Mouse (Mus musculus): Measurements from ENCODE around the gene Cyp17a1. TPM values are rescaled to one million over a fixed set of nuclear protein-coding genes. Genes with fewer than 3 reads are reported as not detected.
A peak's percentile ranks its signal among the peaks of the same experiment; 100 is the strongest.

Cyp17a1 gene
- polyA plus RNA-seq, 1 experiment from 2014 or later = not detected

- Histone ChIP-seq H3K4me1 (replicated peaks) (peaks cover 47% of the 10 kb centered on the region), H3K36me3 (peaks cover 15% of the 10 kb centered on the region)
Measured at GRCm38 (mm10) chr19:46623790-46624772, 48.9 kb downstream of the Cyp17a1 start.

GRCm38 (mm10) chr19:46623194-46623667, 49.7 kb downstream of the Cyp17a1 start:
- peak overlapping the region; percentile 90 for H3K27ac ChIP-seq
- peak overlapping the region; percentile 60 for H3K4me2 ChIP-seq
- no peaks in the 10 kb centered on the region for H3K27me3 ChIP-seq
- 2% methylated on average over 16 of the region's 16 CpGs for WGBS
- peaks cover 47% of the 10 kb centered on the region for H3K4me1 ChIP-seq (replicated peaks)
- peaks cover 23% of the 10 kb centered on the region for H3K36me3 ChIP-seq
- H3K9me3 ChIP-seq = no peaks in the 10 kb centered on the region
- peak overlapping the region; percentile 36 for H3K4me3 ChIP-seq (replicated peaks)
- peak; percentile 57 for ATAC-seq (ENCODE audit: insufficient number of reproducible peaks, insufficient read depth, low FRiP score, low TSS enrichment, low read depth)
- peak overlapping the region; percentile 54 for H3K9ac ChIP-seq (replicated peaks)

More at GRCm38 (mm10) chr19:46623790-46624772, 48.9 kb downstream of the Cyp17a1 start:
- Histone ChIP-seq H3K27ac (peak overlapping the region; percentile 90), H3K9me3 (no peaks in the 10 kb centered on the region), H3K4me2 (peak overlapping the region; percentile 60), H3K4me3 (replicated peaks) (peak overlapping the region; percentile 36), H3K9ac (replicated peaks) (peak overlapping the region; percentile 54), H3K27me3 (no peaks in the 10 kb centered on the region)
- WGBS = 31% methylated on average over 19 of the region's 19 CpGs
- 0 out of 2 replicates have a peak, but pooled peaks have one; percentile 15 for ATAC-seq (ENCODE audit: insufficient number of reproducible peaks, insufficient read depth, low FRiP score, low TSS enrichment, low read depth)

- no peak; the same call in none of the 2 replicates for ATAC-seq (ENCODE audit: insufficient number of reproducible peaks, insufficient read depth, low FRiP score, low TSS enrichment, low read depth)
- H3K27ac ChIP-seq = peak overlapping the region; percentile 90
- no peaks in the 10 kb centered on the region for H3K9me3 ChIP-seq
- 36% methylated on average over 12 of the region's 12 CpGs for WGBS
- peak overlapping the region; percentile 36 for H3K4me3 ChIP-seq (replicated peaks)
- H3K4me2 ChIP-seq = peak overlapping the region; percentile 60
- peaks cover 47% of the 10 kb centered on the region for H3K4me1 ChIP-seq (replicated peaks)
- H3K36me3 ChIP-seq = peaks cover 27% of the 10 kb centered on the region
- peak overlapping the region; percentile 54 for H3K9ac ChIP-seq (replicated peaks)
- H3K27me3 ChIP-seq = no peaks in the 10 kb centered on the region
Measured at GRCm38 (mm10) chr19:46622659-46623193, 50.2 kb downstream of the Cyp17a1 start.

GRCm38 (mm10) chr19:46621236-46622183, 51.5 kb downstream of the Cyp17a1 start:
- Histone ChIP-seq H3K9me3 (no peaks in the 10 kb centered on the region), H3K27ac (peak overlapping the region; percentile 90), H3K4me2 (no peak overlapping the region), H3K36me3 (peaks cover 25% of the 10 kb centered on the region), H3K9ac (replicated peaks) (no peak overlapping the region), H3K4me1 (replicated peaks) (peaks cover 47% of the 10 kb centered on the region), H3K27me3 (no peaks in the 10 kb centered on the region), H3K4me3 (replicated peaks) (no peak overlapping the region)
- ATAC-seq (ENCODE audit: insufficient number of reproducible peaks, insufficient read depth, low FRiP score, low TSS enrichment, low read depth) = no peak
- WGBS = 70% methylated on average over 19 of the region's 19 CpGs

GRCm38 (mm10) chr19:46620016-46620808, 52.8 kb downstream of the Cyp17a1 start:
- peaks cover 22% of the 10 kb centered on the region for H3K36me3 ChIP-seq
- H3K9ac ChIP-seq (replicated peaks) = no peak overlapping the region
- H3K4me3 ChIP-seq (replicated peaks) = no peak overlapping the region
- no peaks in the 10 kb centered on the region for H3K9me3 ChIP-seq
- 82% methylated on average over 14 of the region's 14 CpGs for WGBS
- H3K4me1 ChIP-seq (replicated peaks) = peaks cover 45% of the 10 kb centered on the region
- no peak overlapping the region for H3K27ac ChIP-seq
- no peak for ATAC-seq (ENCODE audit: insufficient number of reproducible peaks, insufficient read depth, low FRiP score, low TSS enrichment, low read depth)
- no peaks in the 10 kb centered on the region for H3K27me3 ChIP-seq
- no peak overlapping the region for H3K4me2 ChIP-seq

GRCm38 (mm10) chr19:46619518-46619917, 53.5 kb downstream of the Cyp17a1 start:
- no peaks in the 10 kb centered on the region for H3K27me3 ChIP-seq
- peaks cover 38% of the 10 kb centered on the region for H3K4me1 ChIP-seq (replicated peaks)
- H3K36me3 ChIP-seq = peaks cover 22% of the 10 kb centered on the region; the same call in 1 of the 2 replicates
- 94% methylated on average over 6 of the region's 6 CpGs for WGBS
- no peak overlapping the region for H3K27ac ChIP-seq
- H3K9ac ChIP-seq (replicated peaks) = no peak overlapping the region
- H3K9me3 ChIP-seq = no peaks in the 10 kb centered on the region
- H3K4me2 ChIP-seq = no peak overlapping the region
- ATAC-seq (ENCODE audit: insufficient number of reproducible peaks, insufficient read depth, low FRiP score, low TSS enrichment, low read depth) = no peak
- no peak overlapping the region for H3K4me3 ChIP-seq (replicated peaks)

GRCm38 (mm10) chr19:46619001-46619400, 54.0 kb downstream of the Cyp17a1 start:
- no peaks in the 10 kb centered on the region for H3K9me3 ChIP-seq
- WGBS = 85% methylated on average over 19 of the region's 19 CpGs
- H3K27me3 ChIP-seq = no peaks in the 10 kb centered on the region
- H3K4me1 ChIP-seq (replicated peaks) = peaks cover 33% of the 10 kb centered on the region
- H3K9ac ChIP-seq (replicated peaks) = no peak overlapping the region
- H3K36me3 ChIP-seq = peaks cover 27% of the 10 kb centered on the region; the same call in 1 of the 2 replicates
- H3K27ac ChIP-seq = no peak overlapping the region
- ATAC-seq (ENCODE audit: insufficient number of reproducible peaks, insufficient read depth, low FRiP score, low TSS enrichment, low read depth) = no peak
- H3K4me2 ChIP-seq = no peak overlapping the region
- no peak overlapping the region for H3K4me3 ChIP-seq (replicated peaks)

GRCm38 (mm10) chr19:46618322-46618721, 54.6 kb downstream of the Cyp17a1 start:
- H3K9ac ChIP-seq (replicated peaks) = no peak overlapping the region
- peaks cover 27% of the 10 kb centered on the region for H3K4me1 ChIP-seq (replicated peaks)
- no peak for ATAC-seq (ENCODE audit: insufficient number of reproducible peaks, insufficient read depth, low FRiP score, low TSS enrichment, low read depth)
- no peak overlapping the region for H3K4me2 ChIP-seq
- H3K36me3 ChIP-seq = peaks cover 34% of the 10 kb centered on the region
- H3K4me3 ChIP-seq (replicated peaks) = no peak overlapping the region
- WGBS = 82% methylated on average over 9 of the region's 9 CpGs
- H3K9me3 ChIP-seq = no peaks in the 10 kb centered on the region
- H3K27me3 ChIP-seq = no peaks in the 10 kb centered on the region
- no peak overlapping the region for H3K27ac ChIP-seq

- Histone ChIP-seq H3K4me2 (no peak overlapping the region), H3K36me3 (peaks cover 43% of the 10 kb centered on the region), H3K27me3 (no peaks in the 10 kb centered on the region), H3K4me3 (replicated peaks) (no peak overlapping the region), H3K27ac (no peak overlapping the region), H3K9me3 (no peaks in the 10 kb centered on the region), H3K4me1 (replicated peaks) (peaks cover 17% of the 10 kb centered on the region), H3K9ac (replicated peaks) (no peak overlapping the region)
- no peak for ATAC-seq (ENCODE audit: insufficient number of reproducible peaks, insufficient read depth, low FRiP score, low TSS enrichment, low read depth)
- 85% methylated on average over 8 of the region's 8 CpGs for WGBS
Measured at GRCm38 (mm10) chr19:46617361-46617760, 55.6 kb downstream of the Cyp17a1 start.

Data from limb, embryonic 12.5 days (tissue).